Mouse (Mus musculus): ENCODE results near the gene Hist2h2aa2.

The Hist2h2aa2 gene

GRCm38 (mm10) chr3:96197129-96197749 lies 42.8 kb downstream of the Hist2h2aa2 start:
- peak; percentile 67 for DNase-seq (ENCODE audit: low read depth)

GRCm38 (mm10) chr3:96196437-96197128 lies 43.5 kb downstream of the Hist2h2aa2 start:
- no peak for DNase-seq (ENCODE audit: low read depth)

GRCm38 (mm10) chr3:96195616-96196313 lies 44.3 kb downstream of the Hist2h2aa2 start:
- DNase-seq (ENCODE audit: low read depth): no peak

GRCm38 (mm10) chr3:96194966-96195365 lies 45.1 kb downstream of the Hist2h2aa2 start:
- no peak for DNase-seq (ENCODE audit: low read depth)

GRCm38 (mm10) chr3:96192977-96193376 lies 47.1 kb downstream of the Hist2h2aa2 start:
- DNase-seq (ENCODE audit: low read depth): no peak

Measured in c-Kit-positive CD71-negative TER-119-negative erythroid progenitor cells, embryonic 14.5 days (primary cell).